Mouse (Mus musculus): Measurements from ENCODE around the gene Lmbrd1.
"Not testable (repeated sequence)": the region's sequence is repeated elsewhere in the genome, so short reads cannot be mapped to it uniquely, and the experiment has no call there.

The Lmbrd1 gene

GRCm38 (mm10) chr1:24729784-24730183 lies 51.4 kb downstream of the Lmbrd1 start:
- DNase-seq (ENCODE audit: low spot score) = no peak

DNA sequence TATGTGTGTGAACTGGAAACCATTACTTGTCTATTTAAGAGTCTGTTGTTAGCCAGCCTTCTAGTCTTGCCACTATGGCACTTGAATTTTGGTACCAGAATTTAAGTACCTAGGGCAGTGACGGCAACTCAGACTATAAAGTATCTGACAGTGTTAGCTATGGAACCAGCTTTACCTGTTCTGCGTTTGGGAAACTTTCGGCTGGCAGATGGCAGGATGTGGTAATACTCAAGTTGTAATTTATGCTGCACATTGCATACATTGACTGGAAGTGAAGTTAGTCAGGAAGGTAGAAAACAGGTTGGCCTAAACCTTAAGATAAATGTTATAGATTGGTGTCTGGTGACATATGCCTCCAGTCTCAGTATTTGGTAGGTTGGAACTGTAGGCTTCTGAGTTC lies 53.9 kb downstream of the Lmbrd1 start:
- no peak for DNase-seq (ENCODE audit: low spot score)

GRCm38 (mm10) chr1:24734866-24735265 lies 56.4 kb downstream of the Lmbrd1 start:
- no peak for DNase-seq (ENCODE audit: low spot score)

- no peak for DNase-seq (ENCODE audit: low spot score)
Observed at GRCm38 (mm10) chr1:24740903-24741302, 62.5 kb downstream of the Lmbrd1 start.

DNA sequence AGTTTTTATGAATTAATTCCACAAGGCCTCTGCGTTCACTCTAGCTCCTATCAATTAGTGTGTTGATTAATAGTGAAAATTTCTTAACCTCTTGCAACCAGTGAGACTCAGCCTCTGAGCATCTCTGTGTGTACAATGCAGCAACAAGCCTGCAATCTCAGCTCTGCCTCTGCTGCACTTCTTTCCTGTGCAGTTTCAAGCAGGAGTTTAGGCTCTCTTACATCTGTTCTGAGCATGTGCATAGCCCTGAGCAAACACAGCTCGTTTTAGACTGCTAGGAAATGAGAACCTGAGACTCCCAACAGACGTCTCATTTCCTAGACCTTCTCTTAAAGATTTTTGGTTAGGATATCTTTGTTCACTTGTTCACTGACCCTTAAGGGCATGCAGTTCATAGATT lies 63.1 kb downstream of the Lmbrd1 start:
- DNase-seq (ENCODE audit: low spot score) = no peak

- DNase-seq (ENCODE audit: low spot score) = no peak
Observed at GRCm38 (mm10) chr1:24743191-24743924, 64.9 kb downstream of the Lmbrd1 start.

GRCm38 (mm10) chr1:24752715-24753114 lies 74.3 kb downstream of the Lmbrd1 start:
- no peak for DNase-seq (ENCODE audit: low spot score)

- no peak for DNase-seq (ENCODE audit: low spot score)
Observed at GRCm38 (mm10) chr1:24758516-24758915, 80.1 kb downstream of the Lmbrd1 start.

- no peak for DNase-seq (ENCODE audit: low spot score)
Observed at GRCm38 (mm10) chr1:24766466-24766865, 88.0 kb downstream of the Lmbrd1 start.

GRCm38 (mm10) chr1:24767197-24767596 lies 88.8 kb downstream of the Lmbrd1 start:
- not testable (repeated sequence) for DNase-seq (ENCODE audit: low spot score)

DNA sequence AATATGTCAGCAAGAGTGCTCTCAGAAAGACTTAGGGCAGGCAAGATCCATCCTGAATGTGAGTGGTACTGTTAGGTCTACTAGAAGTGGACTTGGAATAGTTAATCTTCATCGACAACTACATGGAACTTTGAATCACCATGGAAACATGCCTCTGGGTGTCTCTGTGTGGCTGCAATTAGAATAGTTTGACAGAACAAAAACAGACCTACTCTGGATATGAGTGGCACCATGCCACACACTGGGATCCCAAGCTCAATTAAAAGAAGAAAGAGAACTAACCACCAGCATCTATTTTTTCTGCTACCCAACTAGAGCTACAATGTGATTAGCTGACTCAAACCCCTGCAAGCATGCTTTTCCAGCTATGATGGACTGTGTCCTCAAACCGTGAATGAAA lies 95.2 kb downstream of the Lmbrd1 start:
- no peak for DNase-seq (ENCODE audit: low spot score)

- no peak for DNase-seq (ENCODE audit: low spot score)
Observed at GRCm38 (mm10) chr1:24776576-24776975, 98.1 kb downstream of the Lmbrd1 start.

- no peak for DNase-seq (ENCODE audit: low spot score)
Observed at GRCm38 (mm10) chr1:24793168-24793567, 114.7 kb downstream of the Lmbrd1 start.

DNA sequence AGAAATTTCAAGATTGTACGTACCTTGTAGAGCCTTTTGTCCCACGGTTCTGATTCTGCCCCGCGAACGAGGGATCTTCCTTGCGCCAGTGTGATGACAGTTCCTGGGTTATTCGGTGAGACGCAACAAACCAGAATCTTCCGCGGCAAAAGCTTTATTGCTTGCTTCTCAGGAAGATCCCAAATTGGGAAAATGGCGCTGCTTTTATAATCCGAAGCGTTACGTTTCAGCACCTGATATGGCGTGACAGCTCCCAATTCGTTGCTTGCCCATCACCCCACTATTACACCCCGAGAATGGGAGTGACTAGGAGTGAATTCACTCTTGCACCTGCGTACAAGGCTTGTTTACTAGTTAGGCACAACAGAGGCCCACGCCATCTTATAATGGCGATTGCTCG lies 129.5 kb downstream of the Lmbrd1 start:
- DNase-seq (ENCODE audit: low spot score) = not testable (repeated sequence)
